Mouse (Mus musculus): ENCODE measurements around the gene Ctnnbip1.

- TF ChIP-seq MAFK (IDR thresholded peaks at IDR 0.05; ENCODE audit: insufficient read depth, low read depth, low read length) (no peak), CHD2 (IDR thresholded peaks at IDR 0.05; ENCODE audit: low read depth, low read length) (no peak)
These were observed 84.2 kb downstream of the Ctnnbip1 start for GRCm38 (mm10) chr4:149602236-149602635.
